Mouse (Mus musculus) mouse embryonic stem cell (cell line): ENCODE results near the gene Rbm33.

ENCODE experiments used
- in situ Hi-C, 2 experiments: fragments of 300-500 bp; cut with MboI; formaldehyde crosslinking; loops; 1 replicate in 1 of 2; 3 replicates in 1 of 2; pipeline ENCODE4 v1.14.3; 2019 to 2020; ENCODE audit warnings: low sequenced_read_pairs in 2 of 2, low pct_unique_long_range_greater_than_20kb in 1 of 2, mixed read lengths in 1 of 2; ENCODE audit not compliant: unreplicated experiment in 1 of 2

The Rbm33 gene

GRCm38 (mm10) chr5:28390189-28390588 lies 73.3 kb downstream of the Rbm33 start:
- in situ Hi-C loops: loop anchor here in 1 of 2 experiments (25.0 kb wide), 1 partner anchor 628 kb away; no protein-coding TSS in a partner anchor

DNA sequence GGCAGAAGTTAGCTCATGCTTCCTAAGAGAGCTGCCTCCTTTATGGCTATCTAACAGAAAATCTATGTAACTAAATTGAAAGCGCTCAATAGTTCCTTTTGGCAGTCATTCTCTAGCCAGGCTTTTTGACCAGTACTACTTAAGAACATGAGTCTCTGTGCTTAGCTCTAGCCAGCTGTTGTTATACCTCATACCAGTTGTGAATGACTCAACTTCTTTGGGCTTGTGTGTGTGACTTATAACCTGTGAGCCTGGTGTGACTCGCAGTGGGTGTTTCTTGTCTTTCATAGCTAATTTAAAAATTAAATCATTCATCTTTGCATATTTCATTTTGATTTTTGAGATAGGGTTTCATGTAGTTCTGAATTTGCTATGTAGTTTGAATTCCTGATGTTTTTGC lies 80.4 kb downstream of the Rbm33 start:
- in situ Hi-C loops: loop anchor here in 1 of 2 experiments (25.0 kb wide), 1 partner anchor 635 kb away; no protein-coding TSS in a partner anchor

DNA sequence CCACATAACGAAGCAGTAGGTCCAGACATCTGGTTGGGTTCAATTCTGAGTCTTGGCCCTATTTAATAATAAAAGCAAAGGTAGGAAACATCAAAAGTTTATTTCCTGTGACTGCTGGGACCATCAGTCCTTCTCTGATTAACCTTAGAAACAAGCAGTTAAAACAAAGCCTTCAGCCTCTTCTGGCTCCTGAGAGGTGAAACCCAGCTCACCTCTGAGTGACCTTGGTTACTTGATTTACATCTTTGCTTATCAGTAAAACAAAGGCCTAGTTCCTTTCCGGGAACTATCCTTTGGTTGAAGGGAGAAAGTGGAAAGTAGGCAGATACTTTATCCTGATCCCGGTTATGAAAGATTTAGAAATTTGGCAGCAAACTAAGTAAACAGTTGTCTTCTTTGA lies 81.8 kb downstream of the Rbm33 start:
- in situ Hi-C loops: loop anchor here in 1 of 2 experiments (25.0 kb wide), 1 partner anchor 636 kb away; no protein-coding TSS in a partner anchor

DNA sequence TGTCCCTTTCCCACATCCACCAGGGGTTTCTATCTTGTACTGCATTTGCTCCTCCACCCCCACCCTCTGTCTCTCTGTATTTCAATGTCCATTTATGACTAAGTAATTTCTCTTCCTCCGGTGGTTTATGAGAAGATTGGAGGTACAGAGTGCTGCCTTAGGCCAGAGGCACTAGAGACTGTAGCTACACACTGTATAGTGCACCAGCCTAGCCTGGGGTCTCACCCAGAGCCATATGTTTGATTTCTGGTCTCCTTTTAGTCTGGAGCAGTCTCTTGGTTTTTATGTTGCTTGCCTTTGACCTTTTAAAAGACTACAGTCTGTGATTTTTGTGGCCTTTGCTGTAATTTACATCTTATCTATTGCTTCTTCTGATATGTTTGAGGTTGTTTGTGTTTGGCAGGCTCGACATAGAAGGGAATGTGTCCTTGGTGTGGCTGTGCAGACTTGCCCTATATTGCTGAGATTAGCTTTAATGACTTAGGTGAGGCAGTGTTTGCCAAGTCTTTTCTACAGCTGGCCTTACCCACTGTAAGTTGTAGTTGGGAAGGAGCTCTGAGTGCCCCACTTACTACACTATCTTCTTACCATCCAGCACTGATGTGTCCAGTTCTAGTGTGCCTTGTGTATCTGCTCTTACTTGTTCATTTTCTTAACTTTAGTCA lies 82.7 kb downstream of the Rbm33 start:
- in situ Hi-C loops: loop anchor here in 1 of 2 experiments (25.0 kb wide), 1 partner anchor 637 kb away; no protein-coding TSS in a partner anchor

DNA sequence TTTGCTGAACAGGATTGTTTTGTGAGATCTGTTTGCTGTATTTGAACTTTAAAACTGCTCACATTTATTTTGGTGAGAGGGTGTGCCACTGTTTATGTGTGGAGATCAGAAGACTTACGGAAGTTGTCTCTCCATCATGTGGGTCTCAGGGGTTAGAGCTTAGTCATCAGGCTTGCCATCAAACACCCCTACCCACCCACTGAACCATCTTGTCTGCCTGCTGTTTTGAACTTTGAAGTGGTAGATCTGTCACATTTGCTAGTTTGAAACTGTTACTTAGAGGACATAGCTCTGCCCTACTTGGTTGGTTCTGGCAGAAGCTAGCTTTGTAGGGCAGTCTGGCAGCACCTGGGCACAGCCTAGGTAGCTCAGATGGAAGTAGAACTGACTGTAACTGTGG lies 85.8 kb downstream of the Rbm33 start:
- in situ Hi-C loops: no loop called here

- in situ Hi-C loops: no loop called here
These were observed 89.7 kb downstream of the Rbm33 start for GRCm38 (mm10) chr5:28406662-28407061.

- in situ Hi-C loops: no loop called here
These were observed 95.2 kb downstream of the Rbm33 start for GRCm38 (mm10) chr5:28412006-28412685.

- in situ Hi-C loops: no loop called here
These were observed 96.6 kb downstream of the Rbm33 start for GRCm38 (mm10) chr5:28413533-28413932.

- in situ Hi-C loops: no loop called here
These were observed 97.2 kb downstream of the Rbm33 start for GRCm38 (mm10) chr5:28414076-28414475.

- in situ Hi-C loops: no loop called here
These were observed 99.1 kb downstream of the Rbm33 start for GRCm38 (mm10) chr5:28416029-28416428.

GRCm38 (mm10) chr5:28418734-28419133 lies 101.8 kb downstream of the Rbm33 start:
- in situ Hi-C loops: no loop called here

DNA sequence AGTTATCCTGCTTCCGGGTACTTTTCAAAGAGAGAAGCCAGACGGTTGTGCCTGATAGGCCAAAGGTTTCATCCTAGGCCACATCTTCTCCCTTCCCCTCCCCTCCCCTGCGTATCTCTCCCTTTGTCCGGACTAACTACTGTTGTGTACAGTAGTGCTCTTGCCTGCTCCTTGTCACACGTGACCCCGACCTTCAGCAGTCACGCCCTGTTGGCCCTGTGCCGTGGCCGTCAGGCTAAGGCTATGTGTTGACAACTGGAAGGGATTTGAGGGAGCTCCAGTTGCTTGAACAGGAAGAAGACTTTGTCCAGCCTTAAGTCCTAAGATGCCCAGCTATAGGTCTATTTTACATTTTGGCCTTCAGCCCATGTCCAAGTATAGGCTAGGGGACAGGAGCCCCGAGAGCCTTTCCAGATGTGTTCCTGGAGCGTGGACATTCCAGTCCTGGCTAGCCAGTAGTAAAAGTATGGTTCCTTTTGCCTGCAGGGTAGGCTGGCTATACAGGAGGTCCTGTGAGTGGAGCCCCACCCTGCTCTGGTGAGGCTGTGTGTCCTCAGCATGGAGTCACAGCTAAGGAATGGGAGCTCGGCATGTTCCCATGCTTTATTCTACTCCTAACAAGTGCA lies 102.8 kb downstream of the Rbm33 start:
- in situ Hi-C loops: no loop called here

- in situ Hi-C loops: no loop called here
These were observed 106.9 kb downstream of the Rbm33 start for GRCm38 (mm10) chr5:28423781-28424180.

DNA sequence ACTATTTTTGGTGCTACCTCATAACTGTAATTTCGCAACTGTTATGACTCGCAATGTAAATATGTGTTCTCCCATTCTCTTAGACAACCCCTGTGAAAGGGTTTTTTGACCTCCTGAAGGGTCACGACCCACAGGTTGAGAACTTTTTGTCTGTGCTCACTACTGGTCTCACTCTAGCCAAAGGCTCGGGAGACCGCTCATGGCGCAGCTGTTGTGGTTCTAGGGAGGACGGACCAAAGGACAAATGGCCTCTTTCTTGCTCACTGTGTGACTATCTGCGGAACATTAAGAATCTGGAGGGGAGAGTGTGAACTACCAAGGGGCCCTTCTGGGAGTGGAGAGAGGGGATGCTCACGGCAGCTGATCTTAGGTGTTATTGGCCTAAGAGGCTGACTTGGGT lies 109.0 kb downstream of the Rbm33 start:
- in situ Hi-C loops: no loop called here

GRCm38 (mm10) chr5:28450126-28450890 lies 133.4 kb downstream of the Rbm33 start:
- in situ Hi-C loops: loop anchor here (25.0 kb wide), 4 partner anchors 288 to 1037 kb away; partner anchors contain the start of genes En2 (in 1 of the 2), Mnx1 (in 1 of the 2) and Rnf32 (in 1 of the 2)

GRCm38 (mm10) chr5:28451053-28451638 lies 134.2 kb downstream of the Rbm33 start:
- in situ Hi-C loops: loop anchor here (25.0 kb wide), 4 partner anchors 289 to 1036 kb away; partner anchors contain the start of genes En2 (in 1 of the 2), Mnx1 (in 1 of the 2) and Rnf32 (in 1 of the 2)

DNA sequence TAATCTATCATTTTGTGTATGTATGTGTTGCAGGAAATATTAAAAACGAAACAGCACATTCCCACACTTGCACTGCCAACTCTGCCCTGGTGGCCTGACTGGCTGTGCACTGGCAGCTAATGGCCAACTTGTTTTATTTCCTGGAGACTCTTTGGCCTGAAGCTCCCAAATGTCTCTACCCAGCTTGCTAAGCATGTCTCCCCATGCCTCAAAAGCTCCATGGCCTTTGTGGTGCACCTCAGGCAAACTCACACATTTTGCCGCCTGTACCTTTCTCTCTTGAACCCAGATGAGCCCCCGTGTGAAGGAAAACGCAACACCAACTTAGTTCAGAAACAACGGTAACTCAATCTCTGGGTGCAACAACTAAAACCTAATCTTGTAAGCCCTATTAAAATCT lies 136.2 kb downstream of the Rbm33 start:
- in situ Hi-C loops: loop anchor here (25.0 kb wide), 4 partner anchors 291 to 1034 kb away; partner anchors contain the start of genes En2 (in 1 of the 2), Mnx1 (in 1 of the 2) and Rnf32 (in 1 of the 2)

GRCm38 (mm10) chr5:28453523-28453922 lies 136.6 kb downstream of the Rbm33 start:
- in situ Hi-C loops: loop anchor here (25.0 kb wide), 4 partner anchors 291 to 1034 kb away; partner anchors contain the start of genes En2 (in 1 of the 2), Mnx1 (in 1 of the 2) and Rnf32 (in 1 of the 2)
